Mouse (Mus musculus) hindbrain, embryonic 15.5 days (tissue): ENCODE measurements around the gene Casp2. TPM values are rescaled to one million over a fixed set of nuclear protein-coding genes. Genes with fewer than 3 reads are reported as not detected.
A peak's percentile ranks its signal among the peaks of the same experiment; 100 is the strongest.

Experiments used
- ATAC-seq: fragments of 200-750 bp; cut with Nextera tagmentation; 2 replicates; pipeline ENCODE4 v1.8.0; 2017; ENCODE audit warnings: low read depth, moderate number of reproducible peaks, moderate TSS enrichment; ENCODE audit not compliant: low FRiP score
- H3K27ac ChIP-seq: fragments of 300-500 bp; sonication (generic); replicated peaks from 2 replicates; pipeline ENCODE4 v1.5.1; 2015; ENCODE audit warnings: mild to moderate bottlenecking, inconsistent platforms
- H3K27me3 ChIP-seq: fragments of 300-500 bp; sonication (generic); 2 replicates; pipeline ENCODE4 v1.6.1; 2015; ENCODE audit warnings: control low read depth, inconsistent platforms
- H3K36me3 ChIP-seq: fragments of 300-500 bp; sonication (generic); 2 replicates; pipeline ENCODE4 v1.6.1; 2015; ENCODE audit warnings: control low read depth, inconsistent platforms
- H3K4me1 ChIP-seq: fragments of 300-500 bp; sonication (generic); replicated peaks from 2 replicates; pipeline ENCODE4 v1.6.1; 2015; ENCODE audit warnings: control low read depth, inconsistent platforms
- H3K4me2 ChIP-seq: fragments of 300-500 bp; sonication (generic); 2 replicates; pipeline ENCODE4 v1.6.1; 2015; ENCODE audit warnings: moderate library complexity, mild to moderate bottlenecking, inconsistent platforms
- H3K4me3 ChIP-seq: fragments of 300-500 bp; sonication (generic); 2 replicates; pipeline ENCODE4 v1.5.1; 2015; ENCODE audit warnings: mild to moderate bottlenecking, inconsistent platforms
- H3K9ac ChIP-seq: fragments of 300-500 bp; sonication (generic); 2 replicates; pipeline ENCODE4 v1.6.1; 2015; ENCODE audit warnings: inconsistent platforms
- H3K9me3 ChIP-seq: fragments of 300-500 bp; sonication (generic); 2 replicates; pipeline ENCODE4 v1.6.1; 2016; ENCODE audit warnings: control low read depth, inconsistent platforms
- WGBS: fragments of 180-500 bp; shearing (Covaris S2); methylation state at CpG from one replicate; pipeline ENCODE4 v1.1.7; 2015; 5-methylcytosine and 5-hydroxymethylcytosine counted together
- polyA plus RNA-seq: library from polyadenylated mRNA; unstranded; fragments of >200 nt; fragmentation: Nextera tagmentation; extraction: Ambion mirVana; gene quantifications from 2 replicates; pipeline ENCODE4 v1.2.1, GENCODE M21; 2015

The Casp2 gene
- polyA plus RNA-seq, 1 experiment from 2014 or later = 32.0 TPM

- Histone ChIP-seq H3K27me3 (no peaks in the 10 kb centered on the region), H3K9me3 (no peaks in the 10 kb centered on the region), H3K4me2 (no peak overlapping the region), H3K9ac (no peak overlapping the region), H3K4me3 (no peak overlapping the region), H3K4me1 (no peaks in the 10 kb centered on the region), H3K27ac (no peak overlapping the region), H3K36me3 (peaks cover 34% of the 10 kb centered on the region)
- ATAC-seq = no peak
These were observed 22.8 kb downstream of the Casp2 start for GRCm38 (mm10) chr6:42287562-42287961.

- no peak overlapping the region for H3K4me3 ChIP-seq
- H3K4me1 ChIP-seq = no peaks in the 10 kb centered on the region
- no peak for ATAC-seq
- no peaks in the 10 kb centered on the region for H3K27me3 ChIP-seq
- peaks cover 29% of the 10 kb centered on the region for H3K36me3 ChIP-seq
- H3K4me2 ChIP-seq = no peak overlapping the region
- H3K9ac ChIP-seq = no peak overlapping the region
- 95% methylated on average over 6 of the region's 6 CpGs for WGBS
- H3K27ac ChIP-seq = no peak overlapping the region
- H3K9me3 ChIP-seq = no peaks in the 10 kb centered on the region
These were observed 28.5 kb downstream of the Casp2 start for GRCm38 (mm10) chr6:42293327-42293726.

GRCm38 (mm10) chr6:42295549-42296094, 30.8 kb downstream of the Casp2 start:
- H3K9me3 ChIP-seq = no peaks in the 10 kb centered on the region
- peaks cover 32% of the 10 kb centered on the region for H3K36me3 ChIP-seq
- H3K9ac ChIP-seq = no peak overlapping the region
- no peak overlapping the region for H3K4me3 ChIP-seq
- H3K4me1 ChIP-seq = no peaks in the 10 kb centered on the region
- ATAC-seq = no peak
- no peaks in the 10 kb centered on the region for H3K27me3 ChIP-seq
- H3K27ac ChIP-seq = no peak overlapping the region
- H3K4me2 ChIP-seq = no peak overlapping the region
- 82% methylated on average over 3 of the region's 3 CpGs for WGBS

GRCm38 (mm10) chr6:42299362-42299761, 34.6 kb downstream of the Casp2 start:
- H3K9me3 ChIP-seq = no peaks in the 10 kb centered on the region
- 92% methylated on average over 5 of the region's 5 CpGs for WGBS

GRCm38 (mm10) chr6:42309816-42310378, 45.1 kb downstream of the Casp2 start:
- 52% methylated on average over 8 of the region's 8 CpGs for WGBS
- Histone ChIP-seq H3K27ac (no peak overlapping the region), H3K9ac (no peak overlapping the region), H3K36me3 (peaks cover 42% of the 10 kb centered on the region; the same call in 1 of the 2 replicates), H3K4me3 (no peak overlapping the region), H3K27me3 (no peaks in the 10 kb centered on the region), H3K9me3 (no peaks in the 10 kb centered on the region), H3K4me2 (no peak overlapping the region), H3K4me1 (no peaks in the 10 kb centered on the region)
- no peak for ATAC-seq

More at GRCm38 (mm10) chr6:42299362-42299761, 34.6 kb downstream of the Casp2 start:
- H3K27me3 ChIP-seq = no peaks in the 10 kb centered on the region
- no peaks in the 10 kb centered on the region for H3K4me1 ChIP-seq
- no peak overlapping the region for H3K4me2 ChIP-seq
- ATAC-seq = no peak
- H3K27ac ChIP-seq = no peak overlapping the region
- H3K36me3 ChIP-seq = peaks cover 19% of the 10 kb centered on the region
- H3K4me3 ChIP-seq = no peak overlapping the region
- H3K9ac ChIP-seq = no peak overlapping the region

GRCm38 (mm10) chr6:42310427-42311053, 45.8 kb downstream of the Casp2 start:
- Histone ChIP-seq H3K27ac (no peak overlapping the region), H3K27me3 (no peaks in the 10 kb centered on the region), H3K9ac (no peak overlapping the region), H3K36me3 (peaks cover 42% of the 10 kb centered on the region; the same call in 1 of the 2 replicates), H3K4me2 (no peak overlapping the region), H3K9me3 (no peaks in the 10 kb centered on the region), H3K4me1 (no peaks in the 10 kb centered on the region), H3K4me3 (no peak overlapping the region)
- WGBS = 92% methylated on average over 2 of the region's 2 CpGs
- ATAC-seq = no peak

- Histone ChIP-seq H3K4me2 (no peak overlapping the region), H3K9ac (no peak overlapping the region), H3K9me3 (no peaks in the 10 kb centered on the region), H3K27me3 (no peaks in the 10 kb centered on the region), H3K4me3 (no peak overlapping the region), H3K36me3 (peaks cover 34% of the 10 kb centered on the region), H3K4me1 (peaks cover 12% of the 10 kb centered on the region), H3K27ac (no peak overlapping the region)
- WGBS = 90% methylated on average over 4 of the region's 4 CpGs
- ATAC-seq = no peak
These were observed 53.5 kb downstream of the Casp2 start for GRCm38 (mm10) chr6:42318293-42318692.

GRCm38 (mm10) chr6:42323371-42324066, 58.7 kb downstream of the Casp2 start:
- H3K36me3 ChIP-seq = 0 out of 2 replicates have a peak, but pooled peaks cover 5% of the 10 kb centered on the region
- H3K27me3 ChIP-seq = no peaks in the 10 kb centered on the region
- peak overlapping the region; percentile 63 for H3K9ac ChIP-seq
- H3K9me3 ChIP-seq = no peaks in the 10 kb centered on the region
- H3K27ac ChIP-seq = peak overlapping the region; percentile 90
- peaks cover 22% of the 10 kb centered on the region for H3K4me1 ChIP-seq
- WGBS = under 1% methylated on average over 28 of the region's 28 CpGs
- peak overlapping the region; percentile 79 for H3K4me2 ChIP-seq
- ATAC-seq = peak; percentile 48
- peak overlapping the region; percentile 66 for H3K4me3 ChIP-seq

- peak; percentile 76 for ATAC-seq
- under 1% methylated on average over 29 of the region's 32 CpGs for WGBS
- Histone ChIP-seq H3K4me2 (peak overlapping the region; percentile 79), H3K36me3 (0 out of 2 replicates have a peak, but pooled peaks cover 5% of the 10 kb centered on the region), H3K9me3 (no peaks in the 10 kb centered on the region), H3K4me1 (peaks cover 22% of the 10 kb centered on the region), H3K27me3 (no peaks in the 10 kb centered on the region), H3K4me3 (peak overlapping the region; percentile 66), H3K9ac (peak overlapping the region; percentile 63), H3K27ac (peak overlapping the region; percentile 90)
These were observed 59.3 kb downstream of the Casp2 start for GRCm38 (mm10) chr6:42324067-42324481.

GRCm38 (mm10) chr6:42324482-42325267, 59.9 kb downstream of the Casp2 start, which contains the start of gene Fam131b:
TSS of gene Fam131b (minus strand) at chr6:42324643.
- no peaks in the 10 kb centered on the region for H3K27me3 ChIP-seq
- H3K27ac ChIP-seq = peak within 1 kb of the TSS; percentile 90
- peak within 1 kb of the TSS; percentile 63 for H3K9ac ChIP-seq
- H3K4me3 ChIP-seq = peak within 1 kb of the TSS; percentile 66
- peaks cover 22% of the 10 kb centered on the region for H3K4me1 ChIP-seq
- H3K9me3 ChIP-seq = no peaks in the 10 kb centered on the region
- H3K36me3 ChIP-seq = 0 out of 2 replicates have a peak, but pooled peaks cover 5% of the 10 kb centered on the region
- ATAC-seq = peak; percentile 91
- 2% methylated on average over 31 of the region's 68 CpGs for WGBS
- H3K4me2 ChIP-seq = peak within 1 kb of the TSS; percentile 79

- Histone ChIP-seq H3K9ac (peak overlapping the region; percentile 63), H3K4me2 (peak overlapping the region; percentile 79), H3K4me3 (peak overlapping the region; percentile 66), H3K4me1 (peaks cover 22% of the 10 kb centered on the region), H3K9me3 (no peaks in the 10 kb centered on the region), H3K36me3 (0 out of 2 replicates have a peak, but pooled peaks cover 5% of the 10 kb centered on the region), H3K27ac (peak overlapping the region; percentile 90), H3K27me3 (no peaks in the 10 kb centered on the region)
- ATAC-seq = no peak
- 2% methylated on average over 7 of the region's 7 CpGs for WGBS
These were observed 60.5 kb downstream of the Casp2 start for GRCm38 (mm10) chr6:42325268-42325609.
